Comparison of ENCODE assay signal across 9 mouse cellular contexts in genomic region chr9:99458529-99459208, GRCm38 (mm10). TPM values are rescaled to one million over a fixed set of nuclear protein-coding genes. Genes with fewer than 3 reads are reported as not detected.
DNase-seq lines count a peak whose midpoint lies in the region; ATAC-seq and TF ChIP-seq lines count a peak whose summit lies in the region.
"Had no signal": no experiment of that assay in that cellular context is flagged by ENCODE, and none has a peak within 500 bp of the region (broad histone marks: within the 10 kb centered on the region; RNA-seq: fewer than 3 reads in every experiment).

No protein-coding gene starts in this region.

- no peak for TF ChIP-seq POLR2A in testis, adult 2 months (IDR thresholded peaks at IDR 0.05; ENCODE audit: control insufficient read depth, low read depth, low read length)
- TF ChIP-seq POLR2A in brain, embryonic 14.5 days (IDR thresholded peaks at IDR 0.05; ENCODE audit: borderline replicate concordance, extremely low read depth, insufficient read depth, insufficient read length, poor library complexity, severe bottlenecking): no peak

- no peaks in the 10 kb centered on the region for H3K4me1 ChIP-seq in testis, adult 2 months (ENCODE audit: control insufficient read depth, insufficient read depth, low read length)
- H3K4me1 ChIP-seq in stomach, postnatal 0 days (replicated peaks; ENCODE audit: control insufficient read depth, insufficient read depth): no peaks in the 10 kb centered on the region

- no peak overlapping the region for H3K4me2 ChIP-seq in stomach, postnatal 0 days (replicated peaks; ENCODE audit: low read depth)

- H3K4me3 ChIP-seq in testis, adult 2 months (ENCODE audit: control insufficient read depth, low read depth, low read length): no peak overlapping the region
- no peak overlapping the region for H3K4me3 ChIP-seq in stomach, postnatal 0 days (ENCODE audit: low read depth, low read length)

- no peaks in the 10 kb centered on the region for H3K27me3 ChIP-seq in testis, adult 2 months (ENCODE audit: control insufficient read depth, insufficient read depth, low read length)
- no peaks in the 10 kb centered on the region for H3K27me3 ChIP-seq in stomach, postnatal 0 days (ENCODE audit: control insufficient read depth, insufficient read depth, low read length)

- WGBS in stomach, postnatal 0 days: 43% methylated on average over 12 of the region's 12 CpGs

- intact Hi-C loops in heart, postnatal 10 days (cut with DNase I): loop anchor here (2.0 kb wide), 1 partner anchor 122 kb away; no protein-coding TSS in a partner anchor

- ATAC-seq in stomach, postnatal 0 days (ENCODE audit: low FRiP score, low TSS enrichment): peak; percentile 49; the same call in 1 of the 2 replicates

- no peak overlapping the region for H3K9ac ChIP-seq in stomach, postnatal 0 days (ENCODE audit: low read length)

- peak; percentile 65 for TF ChIP-seq CTCF in testis, adult 2 months (IDR thresholded peaks at IDR 0.05; ENCODE audit: control insufficient read depth, insufficient read depth, insufficient replicate concordance, low read depth, low read length)
- peak; percentile 64; the same call in 1 of the 2 replicates for TF ChIP-seq CTCF in brain, embryonic 14.5 days (IDR thresholded peaks at IDR 0.05; ENCODE audit: borderline replicate concordance, extremely low read depth, insufficient read depth, insufficient read length)
- TF ChIP-seq CTCF in stomach, postnatal 0 days (IDR thresholded peaks at IDR 0.05; ENCODE audit: low read depth): peak; percentile 80

- DNase-seq in heart, postnatal 10 days: peak; percentile 17 to 49
- DNase-seq in heart, adult 11 months: no peak
- no peak for DNase-seq in testis, postnatal 14 days (ENCODE audit: low spot score)
- peak; percentile 65 for DNase-seq in brain, embryonic 14.5 days (ENCODE audit: low read depth)
- peak; percentile 63 for DNase-seq in forelimb bud, embryonic 11.5 days (ENCODE audit: low read depth, low spot score)
- peak; percentile 59 for DNase-seq in lung, postnatal 10 days
- DNase-seq in stomach, postnatal 0 days (ENCODE audit: low spot score): peak; percentile 70

- no peaks in the 10 kb centered on the region for H3K36me3 ChIP-seq in testis, adult 2 months (ENCODE audit: control insufficient read depth, insufficient read depth, low read length)
- H3K36me3 ChIP-seq in stomach, postnatal 0 days (ENCODE audit: control insufficient read depth, insufficient read depth, low read length): no peaks in the 10 kb centered on the region

- no peak overlapping the region for H3K27ac ChIP-seq in testis, adult 2 months (ENCODE audit: control insufficient read depth, insufficient read depth, low read depth, low read length)
- H3K27ac ChIP-seq in stomach, postnatal 0 days (replicated peaks): no peak overlapping the region

- H3K9me3 ChIP-seq in stomach, postnatal 0 days (ENCODE audit: control insufficient read depth, low read length): no peaks in the 10 kb centered on the region

- no peak for TF ChIP-seq EP300 in stomach, postnatal 0 days (optimal IDR thresholded peaks at IDR 0.05)

RNA-seq across cellular contexts. Expression of gene Nme9, which starts 7.4 kb away (rescaled TPM):
- total RNA-seq in heart, postnatal 10 days (2021): not detected
- 0.22 and 0.28 TPM in 2 replicates for polyA plus RNA-seq in testis, adult 2 months (2012; rRNA removed)
- 0.25 and 0.56 TPM in 2 replicates for polyA plus RNA-seq in brain, embryonic 14.5 days (2012; rRNA removed)
- polyA plus RNA-seq in stomach, postnatal 0 days (2015; fragmentation: Nextera tagmentation; extraction: Ambion mirVana): not detected in 2 replicates
- total RNA-seq: left cerebral cortex, postnatal 10 days had no signal

RNA-seq across cellular contexts. Expression of gene Mras, which starts 21.5 kb away (rescaled TPM):
- 10 to 100 TPM; 10.1 to 12.2 TPM for total RNA-seq in heart, postnatal 10 days (2021)
- 17.2 and 20.2 TPM in 2 replicates for polyA plus RNA-seq in testis, adult 2 months (2012; rRNA removed)
- 61.5 and 71.0 TPM in 2 replicates for polyA plus RNA-seq in brain, embryonic 14.5 days (2012; rRNA removed)
- polyA plus RNA-seq in stomach, postnatal 0 days (2015; fragmentation: Nextera tagmentation; extraction: Ambion mirVana): 5.9 and 10.2 TPM in 2 replicates

Comparison
In these comparisons a context has a peak if more than half of its experiments do, and no peak if none do; other contexts are left out.
1. DNase-seq: peak in heart, postnatal 10 days (2 of 2), brain, embryonic 14.5 days (single experiment), forelimb bud, embryonic 11.5 days (single experiment), lung, postnatal 10 days (single experiment) and stomach, postnatal 0 days (single experiment); none in heart, adult 11 months (single experiment) and testis, postnatal 14 days (single experiment).
2. Peak in every context shown above with its lines, with median percentiles within 50 percentile points of each other: CTCF ChIP-seq.